Mouse (Mus musculus) MEL (cell line): Measurements from ENCODE around the gene Rbm15b. TPM values are rescaled to one million over a fixed set of nuclear protein-coding genes. Genes with fewer than 3 reads are reported as not detected.

ENCODE experiments used
- DNase-seq: peaks from one replicate; pipeline ENCODE4 v3.0.0; 2011; ENCODE audit warnings: low read depth, low spot score
- H3K27ac ChIP-seq: 2 replicates; pipeline ENCODE4 v1.5.1; 2012; ENCODE audit warnings: low read depth, mild to moderate bottlenecking, control low read depth, low read length, moderate library complexity; ENCODE audit not compliant: control insufficient read depth
- H3K27me3 ChIP-seq, 2 experiments: fragments of 150-350 bp in 1 of 2; sonication (generic) in 1 of 2; 2 replicates each; pipeline ENCODE4 v1.6.1; 2012; ENCODE audit warnings: low read length in 2 of 2, mild to moderate bottlenecking in 2 of 2, improper control_type of control experiment in 1 of 2, moderate library complexity in 1 of 2; ENCODE audit not compliant: insufficient read depth in 2 of 2, control insufficient read depth in 1 of 2
- H3K36me3 ChIP-seq, 2 experiments: 2 replicates each; pipeline ENCODE4 v1.6.1; 2012 to 2014; ENCODE audit warnings: low read length in 2 of 2, improper control_type of control experiment in 1 of 2, inconsistent platforms in 1 of 2, mild to moderate bottlenecking in 1 of 2; ENCODE audit not compliant: insufficient read depth in 2 of 2, control insufficient read depth in 1 of 2
- H3K4me1 ChIP-seq, 2 experiments: fragments of 150-350 bp in 1 of 2; sonication (generic) in 1 of 2; 2 replicates each; pipeline ENCODE4 v1.6.1; 2012; ENCODE audit warnings: low read length in 2 of 2, improper control_type of control experiment in 1 of 2, mild to moderate bottlenecking in 1 of 2; ENCODE audit not compliant: insufficient read depth in 2 of 2, control insufficient read depth in 1 of 2
- H3K4me3 ChIP-seq, 2 experiments: fragments of 150-350 bp in 1 of 2; sonication (generic) in 1 of 2; 2 replicates each; pipeline ENCODE4 v1.5.1; 2012; ENCODE audit warnings: low read depth in 2 of 2, low read length in 2 of 2, mild to moderate bottlenecking in 2 of 2, moderate library complexity in 2 of 2, control low read depth in 1 of 2, improper control_type of control experiment in 1 of 2; ENCODE audit not compliant: control insufficient read depth in 1 of 2, insufficient read depth in 1 of 2
- H3K79me2 ChIP-seq: 2 replicates; pipeline ENCODE4 v1.6.1; 2012; ENCODE audit warnings: mild to moderate bottlenecking, low read length, moderate library complexity; ENCODE audit not compliant: control insufficient read depth, poor library complexity, insufficient read depth
- H3K9ac ChIP-seq: 2 replicates; pipeline ENCODE4 v1.6.1; 2012; ENCODE audit warnings: low read depth, mild to moderate bottlenecking, control low read depth, low read length, moderate library complexity; ENCODE audit not compliant: control insufficient read depth, poor library complexity, severe bottlenecking
- H3K9me3 ChIP-seq: fragments of 150-350 bp; sonication (generic); replicated peaks from 2 replicates; pipeline ENCODE4 v1.6.1; 2012; ENCODE audit warnings: mild to moderate bottlenecking, low read length, improper control_type of control experiment, moderate library complexity; ENCODE audit not compliant: insufficient read depth
- BHLHE40 ChIP-seq: IDR thresholded peaks from 2 replicates; pipeline ENCODE4 v1.6.1; 2012; ENCODE audit warnings: low read depth, mild to moderate bottlenecking, inconsistent platforms, low read length, improper control_type of control experiment, borderline replicate concordance
- ELF1 ChIP-seq: IDR thresholded peaks from 2 replicates; pipeline ENCODE4 v1.6.1; 2014; ENCODE audit warnings: low read depth, mild to moderate bottlenecking, inconsistent platforms, low read length, improper control_type of control experiment, moderate library complexity
- ETS1 ChIP-seq: IDR thresholded peaks from 2 replicates; pipeline ENCODE4 v1.6.1; 2012; ENCODE audit warnings: low read depth, mild to moderate bottlenecking, inconsistent platforms, low read length, improper control_type of control experiment, moderate library complexity
- GATA1 ChIP-seq: IDR thresholded peaks from 2 replicates; pipeline ENCODE4 v1.6.1; 2011; ENCODE audit warnings: low read depth, low read length, improper control_type of control experiment
- MAX ChIP-seq: IDR thresholded peaks from 2 replicates; pipeline ENCODE4 v1.6.1; 2011; ENCODE audit warnings: low read length, improper control_type of control experiment
- MEF2A ChIP-seq: IDR thresholded peaks from 2 replicates; pipeline ENCODE4 v1.6.1; 2014; ENCODE audit warnings: low read depth, mild to moderate bottlenecking, inconsistent platforms, low read length, improper control_type of control experiment; ENCODE audit not compliant: poor library complexity, insufficient replicate concordance, severe bottlenecking; ENCODE audit errors: extremely low read depth
- MYB ChIP-seq: IDR thresholded peaks from 2 replicates; pipeline ENCODE4 v1.6.1; 2011; ENCODE audit warnings: mild to moderate bottlenecking, low read depth, low read length, improper control_type of control experiment
- NELFE ChIP-seq: IDR thresholded peaks from 2 replicates; pipeline ENCODE4 v1.6.1; 2011; ENCODE audit warnings: low read depth, low read length, improper control_type of control experiment
- NRF1 ChIP-seq: IDR thresholded peaks from 2 replicates; pipeline ENCODE4 v1.6.1; 2014; ENCODE audit warnings: low read depth, mild to moderate bottlenecking, inconsistent platforms, low read length, improper control_type of control experiment, moderate library complexity; ENCODE audit not compliant: poor library complexity, insufficient read depth, severe bottlenecking
- POLR2AphosphoS2 ChIP-seq: IDR thresholded peaks from 2 replicates; pipeline ENCODE4 v1.6.1; 2011; ENCODE audit warnings: low read length, improper control_type of control experiment
- POLR2AphosphoS5 ChIP-seq: IDR thresholded peaks from 2 replicates; pipeline ENCODE4 v1.6.1; 2012; ENCODE audit warnings: low read depth, borderline replicate concordance, mild to moderate bottlenecking, inconsistent platforms, low read length, moderate library complexity, mixed read lengths
- RAD21 ChIP-seq: IDR thresholded peaks from 2 replicates; pipeline ENCODE4 v1.6.1; 2011; ENCODE audit warnings: mild to moderate bottlenecking, low read depth, low read length, improper control_type of control experiment
- SIN3A ChIP-seq: IDR thresholded peaks from 2 replicates; pipeline ENCODE4 v1.6.1; 2012; ENCODE audit warnings: low read length, improper control_type of control experiment, inconsistent platforms
- TBP ChIP-seq: IDR thresholded peaks from 2 replicates; pipeline ENCODE4 v1.8.0; 2011; ENCODE audit warnings: low read depth, low read length, improper control_type of control experiment
- UBTF ChIP-seq: IDR thresholded peaks from 2 replicates; pipeline ENCODE4 v1.6.1; 2012; ENCODE audit warnings: low read depth, mild to moderate bottlenecking, inconsistent platforms, low read length, improper control_type of control experiment, moderate library complexity, borderline replicate concordance; ENCODE audit not compliant: insufficient read depth
- USF1 ChIP-seq: IDR thresholded peaks from 2 replicates; pipeline ENCODE4 v1.6.1; 2014; ENCODE audit warnings: low read depth, mild to moderate bottlenecking, inconsistent platforms, low read length, improper control_type of control experiment, moderate library complexity
- USF2 ChIP-seq, 2 experiments: IDR thresholded peaks; 2 replicates each; pipeline ENCODE4 v1.6.1; 2011 to 2012; ENCODE audit warnings: improper control_type of control experiment in 2 of 2, low read length in 2 of 2, borderline replicate concordance in 1 of 2, inconsistent platforms in 1 of 2, low read depth in 1 of 2, mild to moderate bottlenecking in 1 of 2; ENCODE audit not compliant: insufficient read depth in 1 of 2
- ZC3H11A ChIP-seq: IDR thresholded peaks from 2 replicates; pipeline ENCODE4 v1.6.1; 2012; ENCODE audit warnings: low read depth, mild to moderate bottlenecking, inconsistent platforms, low read length, improper control_type of control experiment
- polyA plus RNA-seq, 2 experiments: library from polyadenylated mRNA; stranded (reverse) in 1 of 2; unstranded in 1 of 2; fragments of >175 nt in 1 of 2; fragments of >200 nt in 1 of 2; gene quantifications; 2 replicates each; pipeline versions ENCODE4 v1.2.1 to v1.2.4; 2012; ENCODE audit warnings: low replicate concordance in 2 of 2, low read depth in 1 of 2; ENCODE audit not compliant: insufficient read length in 2 of 2, insufficient read depth in 1 of 2, missing spikeins in 1 of 2
- total RNA-seq: library from RNA; depleted of rRNA; stranded (reverse); fragments of 300-350 nt; gene quantifications from 2 replicates; pipeline ENCODE4 v1.2.3, GENCODE M21; 2012

Rbm15b gene
- total and polyA plus RNA-seq, 3 experiments: 29.7 to 42.2 TPM; not detected in 1

- TF ChIP-seq TBP (no peak), NELFE (no peak), GATA1 (no peak), USF2 (IDR thresholded peaks at IDR 0.05; ENCODE audit: borderline replicate concordance in 1 of 2, insufficient read depth in 1 of 2, low read depth in 1 of 2, low read length in 2 of 2) (no peak), MEF2A (no peak), MYB (no peak), POLR2AphosphoS5 (no peak), ETS1 (no peak), MAX (no peak)
- Histone ChIP-seq H3K9ac (no peak overlapping the region), H3K79me2 (no peaks in the 10 kb centered on the region), H3K4me1 (no peaks in the 10 kb centered on the region), H3K27ac (no peak overlapping the region), H3K36me3 (no peaks in the 10 kb centered on the region), H3K9me3 (no peaks in the 10 kb centered on the region), H3K4me3 (no peak overlapping the region), H3K27me3 (peaks cover 7 to 18% of the 10 kb centered on the region in 2 experiments)
- DNase-seq: no peak
These were observed 47.8 kb upstream of the Rbm15b start for GRCm38 (mm10) chr9:106934998-106935397.

- Histone ChIP-seq H3K27ac (no peak overlapping the region), H3K4me1 (peaks cover 0 to 3% of the 10 kb centered on the region in 2 experiments; a peak in 1 of 4 replicates), H3K9me3 (no peaks in the 10 kb centered on the region)
- DNase-seq: no peak
- no peak for TF ChIP-seq NELFE
- no peak for TF ChIP-seq POLR2AphosphoS5
- no peak for TF ChIP-seq ETS1
- TF ChIP-seq NRF1: no peak
- no peak for TF ChIP-seq BHLHE40
- TF ChIP-seq MYB: no peak
- TF ChIP-seq USF2 (IDR thresholded peaks at IDR 0.05; ENCODE audit: borderline replicate concordance in 1 of 2, insufficient read depth in 1 of 2, low read depth in 1 of 2, low read length in 2 of 2): no peak
- TF ChIP-seq SIN3A: no peak
- no peak for TF ChIP-seq GATA1
- TF ChIP-seq POLR2AphosphoS2: no peak
- TF ChIP-seq RAD21: no peak
- TF ChIP-seq ELF1: no peak
- TF ChIP-seq USF1: no peak
- TF ChIP-seq UBTF: no peak
- no peak for TF ChIP-seq ZC3H11A
- TF ChIP-seq, all 39 proteins: peak for 0
- Histone ChIP-seq H3K36me3 (no peaks in the 10 kb centered on the region; a peak in 1 of 4 replicates), H3K79me2 (no peaks in the 10 kb centered on the region), H3K27me3 (peaks cover 0 to 5% of the 10 kb centered on the region in 2 experiments; a peak in 2 of 4 replicates), H3K9ac (no peak overlapping the region), H3K4me3 (no peak overlapping the region)
These were observed 27.6 kb upstream of the Rbm15b start for GRCm38 (mm10) chr9:106914878-106915277.
